Mouse (Mus musculus): ENCODE measurements around the gene Ndufs6.

DNA sequence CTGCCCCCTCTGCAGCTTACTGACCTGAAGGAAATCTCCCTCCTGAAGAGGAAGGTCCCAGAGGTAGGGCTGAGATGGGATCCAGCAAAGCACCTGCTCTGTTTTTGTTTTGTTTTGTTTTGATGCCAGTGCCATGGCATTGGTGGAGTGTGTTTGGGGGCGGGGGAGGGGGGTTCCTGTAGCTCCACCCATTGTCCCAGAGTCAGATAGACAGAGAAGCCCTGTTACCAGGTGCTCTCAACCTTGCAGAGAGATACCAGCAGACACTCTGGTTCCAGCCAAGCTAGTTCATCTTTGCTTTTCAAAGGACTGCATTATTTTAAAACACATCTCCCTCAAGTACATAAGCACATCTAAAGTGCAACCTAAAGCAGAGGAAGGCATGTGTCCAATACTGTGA, 54.8 kb downstream of the Ndufs6 start:
- TF ChIP-seq POLR2A (IDR thresholded peaks at IDR 0.05; ENCODE audit: insufficient read length, low read depth) (no peak), TCF12 (IDR thresholded peaks at IDR 0.05; ENCODE audit: insufficient read depth, poor library complexity, severe bottlenecking) (no peak), USF1 (IDR thresholded peaks at IDR 0.05; ENCODE audit: low read depth) (no peak), MAX (IDR thresholded peaks at IDR 0.05; ENCODE audit: low read depth) (no peak), SRF (IDR thresholded peaks at IDR 0.05; ENCODE audit: control insufficient read depth, insufficient read length, low read depth) (no peak), POLR2AphosphoS2 (IDR thresholded peaks at IDR 0.05; ENCODE audit: insufficient read length, low read depth) (no peak), E2F4 (IDR thresholded peaks at IDR 0.05; ENCODE audit: insufficient read depth) (no peak), MYOG (IDR thresholded peaks at IDR 0.05; ENCODE audit: control insufficient read depth in 1 of 3, insufficient read depth in 1 of 3, insufficient read length in 2 of 3, low read depth in 2 of 3) (no peak)
